Mouse (Mus musculus) neural tube, embryonic 14.5 days (tissue): ENCODE measurements around the gene Tmem238l. TPM values are rescaled to one million over a fixed set of nuclear protein-coding genes. Genes with fewer than 3 reads are reported as not detected.

Experiments used
- ATAC-seq: fragments of 200-750 bp; cut with Nextera tagmentation; 2 replicates; pipeline ENCODE4 v1.8.0; 2017; ENCODE audit warnings: low read depth, mild to moderate bottlenecking, moderate TSS enrichment, moderate library complexity
- H3K27ac ChIP-seq: fragments of 300-500 bp; sonication (generic); 2 replicates; pipeline ENCODE4 v1.5.1; 2014; ENCODE audit warnings: low read depth, mild to moderate bottlenecking, control low read depth, low read length, moderate library complexity, mixed read lengths
- H3K27me3 ChIP-seq: fragments of 300-500 bp; sonication (generic); 2 replicates; pipeline ENCODE4 v1.6.1; 2014; ENCODE audit warnings: low read length; ENCODE audit not compliant: control insufficient read depth, insufficient read depth
- H3K36me3 ChIP-seq: fragments of 300-500 bp; sonication (generic); 2 replicates; pipeline ENCODE4 v1.6.1; 2014; ENCODE audit warnings: low read length, mixed read lengths; ENCODE audit not compliant: control insufficient read depth, insufficient read depth
- H3K4me1 ChIP-seq: fragments of 300-500 bp; sonication (generic); 2 replicates; pipeline ENCODE4 v1.6.1; 2014; ENCODE audit warnings: low read length; ENCODE audit not compliant: control insufficient read depth, insufficient read depth
- H3K4me2 ChIP-seq: fragments of 300-500 bp; sonication (generic); 2 replicates; pipeline ENCODE4 v1.6.1; 2014; ENCODE audit warnings: mild to moderate bottlenecking, low read depth, low read length, control low read depth
- H3K4me3 ChIP-seq: fragments of 300-500 bp; sonication (generic); 2 replicates; pipeline ENCODE4 v1.5.1; 2014; ENCODE audit warnings: low read depth, low read length, control low read depth, mixed read lengths
- H3K9ac ChIP-seq: fragments of 300-500 bp; sonication (generic); replicated peaks from 2 replicates; pipeline ENCODE4 v1.6.1; 2014; ENCODE audit warnings: low read depth, mild to moderate bottlenecking, control low read depth, low read length, mixed read lengths
- H3K9me3 ChIP-seq: fragments of 300-500 bp; sonication (generic); 2 replicates; pipeline ENCODE4 v1.6.1; 2016; ENCODE audit warnings: low read length; ENCODE audit not compliant: control insufficient read depth
- WGBS: fragments of 180-500 bp; shearing (Covaris S2); extraction: QIAGEN DNeasy Blood & Tissue Kit; methylation state at CpG from one replicate; pipeline ENCODE4 v1.1.7; 2014; 5-methylcytosine and 5-hydroxymethylcytosine counted together
- polyA plus RNA-seq: library from polyadenylated mRNA; unstranded; fragments of >200 nt; fragmentation: Nextera tagmentation; extraction: Ambion mirVana; gene quantifications from 2 replicates; pipeline ENCODE4 v1.2.1, GENCODE M21; 2014

The Tmem238l gene
- polyA plus RNA-seq, 1 experiment from 2014 or later = not detected

DNA sequence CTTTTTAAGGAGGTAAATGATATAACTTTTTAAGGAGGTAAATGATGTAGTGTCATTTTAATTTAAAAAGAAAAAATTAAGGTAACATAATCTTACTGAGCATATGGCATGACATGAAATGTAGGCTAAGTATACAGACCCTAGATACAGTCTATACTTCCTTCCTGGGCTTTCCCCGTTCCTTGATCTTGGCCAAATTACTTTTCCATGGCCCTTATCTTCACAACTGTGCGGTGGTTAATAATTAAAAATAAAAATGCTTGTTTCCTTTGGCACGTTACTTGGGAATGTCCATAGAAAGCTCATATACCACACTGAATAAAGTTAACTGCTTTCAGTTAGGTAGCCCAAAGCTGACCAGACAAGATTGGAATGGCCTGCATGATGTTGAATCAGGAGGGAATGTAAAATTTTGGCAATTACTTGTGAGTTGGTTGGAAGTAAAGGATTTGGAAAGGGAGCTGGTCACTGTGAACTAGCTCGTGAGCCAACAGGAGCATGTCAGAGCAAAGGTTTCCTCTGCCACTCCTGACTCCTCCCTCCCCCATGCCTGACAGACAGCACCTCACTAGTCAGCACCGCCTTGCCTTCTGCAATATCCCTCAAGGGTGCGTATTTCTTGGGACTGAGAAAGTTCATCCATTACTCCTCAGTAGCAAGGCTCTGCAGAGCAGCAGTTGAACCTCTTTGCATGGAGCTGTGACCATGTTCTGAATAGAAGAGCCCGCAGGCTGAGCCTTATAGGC lies 21.8 kb upstream of the Tmem238l start:
- WGBS = 87% methylated on average over 7 of the region's 7 CpGs

DNA sequence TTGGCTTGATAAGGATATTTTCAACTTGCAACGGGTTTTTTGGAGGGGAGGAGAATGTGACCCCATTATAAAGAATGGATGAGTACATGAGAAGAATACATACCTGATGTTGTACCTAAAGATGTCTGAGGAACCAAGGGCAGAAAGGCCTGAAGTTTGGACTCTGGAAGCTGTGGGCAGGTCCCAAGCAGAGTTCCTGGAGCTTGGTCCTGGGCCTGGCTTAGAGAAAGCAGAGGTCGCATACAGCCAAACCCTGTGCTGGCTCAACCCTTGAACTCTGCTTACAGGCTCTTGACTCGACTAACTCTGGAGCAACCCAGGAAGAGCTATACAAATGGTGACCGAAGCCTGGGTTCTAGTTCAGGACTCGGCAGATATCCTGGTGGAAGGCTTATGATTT lies 14.4 kb upstream of the Tmem238l start:
- no peak overlapping the region for H3K9ac ChIP-seq
- H3K4me1 ChIP-seq = no peaks in the 10 kb centered on the region
- no peak for ATAC-seq
- H3K36me3 ChIP-seq = no peaks in the 10 kb centered on the region
- no peak overlapping the region for H3K27ac ChIP-seq
- no peaks in the 10 kb centered on the region for H3K27me3 ChIP-seq
- WGBS = 96% methylated on average over 5 of the region's 5 CpGs
- no peak overlapping the region for H3K4me3 ChIP-seq
- no peaks in the 10 kb centered on the region for H3K9me3 ChIP-seq
- H3K4me2 ChIP-seq = no peak overlapping the region

More for the DNA sequence above, 21.8 kb upstream of the Tmem238l start:
- Histone ChIP-seq H3K27ac (no peak overlapping the region), H3K4me3 (no peak overlapping the region), H3K9ac (no peak overlapping the region), H3K36me3 (no peaks in the 10 kb centered on the region), H3K4me1 (no peaks in the 10 kb centered on the region), H3K27me3 (no peaks in the 10 kb centered on the region), H3K9me3 (no peaks in the 10 kb centered on the region), H3K4me2 (no peak overlapping the region)
- ATAC-seq = no peak

DNA sequence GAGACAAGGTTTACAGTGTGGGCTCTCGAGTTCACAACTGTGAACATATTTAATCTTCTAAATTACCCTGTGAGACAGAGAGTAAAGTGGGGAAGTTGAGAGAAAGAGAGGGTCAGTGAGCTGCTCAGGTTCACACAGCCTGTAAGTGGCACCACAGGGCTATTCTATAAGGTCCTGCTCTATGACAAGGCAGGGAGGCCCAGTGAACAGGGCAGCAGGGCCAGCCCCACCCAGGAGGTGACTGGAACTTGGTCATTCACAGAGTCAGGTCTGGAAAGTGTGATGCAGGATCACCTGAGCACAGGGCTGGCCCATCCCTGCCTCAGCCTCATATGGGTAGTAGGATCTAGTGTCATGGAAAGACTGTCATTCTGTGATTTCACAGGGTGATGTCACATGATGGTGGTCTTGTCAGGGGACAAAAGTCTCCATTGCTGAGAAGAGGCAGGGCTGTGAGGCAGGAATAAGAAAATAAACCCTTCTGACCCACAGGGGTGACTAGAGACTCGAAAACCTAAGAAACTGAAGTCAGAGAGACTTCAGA lies 11.1 kb upstream of the Tmem238l start:
- no peak overlapping the region for H3K4me2 ChIP-seq
- no peaks in the 10 kb centered on the region for H3K9me3 ChIP-seq
- no peaks in the 10 kb centered on the region for H3K27me3 ChIP-seq
- no peak overlapping the region for H3K27ac ChIP-seq
- no peak overlapping the region for H3K9ac ChIP-seq
- H3K36me3 ChIP-seq = no peaks in the 10 kb centered on the region
- no peak for ATAC-seq
- no peak overlapping the region for H3K4me3 ChIP-seq
- 75% methylated on average over 2 of the region's 2 CpGs for WGBS
- H3K4me1 ChIP-seq = no peaks in the 10 kb centered on the region

DNA sequence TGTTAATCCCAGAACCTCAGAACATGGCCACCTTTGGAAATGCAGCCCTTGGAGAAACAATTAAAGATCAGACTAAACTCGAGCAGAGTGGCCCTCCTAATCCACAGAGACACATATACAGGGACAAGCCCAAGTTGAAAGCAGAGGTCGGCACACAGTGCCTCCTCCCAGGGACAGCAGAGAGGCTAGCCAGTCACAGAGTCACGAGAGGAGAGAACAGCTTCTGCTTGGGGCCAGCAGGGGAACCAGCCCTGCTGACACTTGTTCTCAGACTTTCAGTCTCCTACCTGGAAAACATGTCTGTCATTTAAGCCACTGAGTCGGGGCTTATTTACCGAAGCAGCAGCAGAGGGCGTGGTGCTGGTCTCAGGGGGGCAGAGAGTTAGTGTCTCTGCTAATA lies 9.9 kb upstream of the Tmem238l start:
- H3K9ac ChIP-seq = no peak overlapping the region
- ATAC-seq = no peak
- H3K27ac ChIP-seq = no peak overlapping the region
- WGBS = 81% methylated on average over 6 of the region's 6 CpGs
- H3K4me1 ChIP-seq = no peaks in the 10 kb centered on the region
- H3K9me3 ChIP-seq = no peaks in the 10 kb centered on the region
- no peak overlapping the region for H3K4me3 ChIP-seq
- H3K36me3 ChIP-seq = no peaks in the 10 kb centered on the region
- H3K27me3 ChIP-seq = no peaks in the 10 kb centered on the region
- H3K4me2 ChIP-seq = no peak overlapping the region

DNA sequence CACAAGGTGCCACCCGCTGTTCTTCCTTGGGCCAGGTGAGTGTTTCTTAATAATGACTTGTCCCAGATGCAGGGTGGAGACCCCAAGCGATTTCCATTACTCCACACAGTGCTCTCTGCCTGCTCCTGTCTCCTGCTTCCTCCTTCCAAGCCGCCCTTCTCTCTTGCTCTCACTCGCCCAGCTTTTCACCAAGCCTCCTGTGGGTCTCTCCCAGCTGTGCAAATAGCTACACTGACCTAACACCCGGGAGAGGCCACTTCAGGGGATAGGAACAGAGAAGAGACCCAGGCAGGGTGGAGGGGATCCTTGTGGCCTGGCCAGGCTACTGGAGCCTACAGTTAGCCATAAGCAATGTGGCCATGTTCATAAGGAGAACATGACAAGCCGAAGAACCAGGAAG lies 9.5 kb upstream of the Tmem238l start:
- Histone ChIP-seq H3K9ac (no peak overlapping the region), H3K27me3 (no peaks in the 10 kb centered on the region), H3K36me3 (no peaks in the 10 kb centered on the region), H3K4me1 (no peaks in the 10 kb centered on the region), H3K4me3 (no peak overlapping the region), H3K4me2 (no peak overlapping the region), H3K27ac (no peak overlapping the region), H3K9me3 (no peaks in the 10 kb centered on the region)
- no peak for ATAC-seq
- WGBS = 86% methylated on average over 6 of the region's 6 CpGs

DNA sequence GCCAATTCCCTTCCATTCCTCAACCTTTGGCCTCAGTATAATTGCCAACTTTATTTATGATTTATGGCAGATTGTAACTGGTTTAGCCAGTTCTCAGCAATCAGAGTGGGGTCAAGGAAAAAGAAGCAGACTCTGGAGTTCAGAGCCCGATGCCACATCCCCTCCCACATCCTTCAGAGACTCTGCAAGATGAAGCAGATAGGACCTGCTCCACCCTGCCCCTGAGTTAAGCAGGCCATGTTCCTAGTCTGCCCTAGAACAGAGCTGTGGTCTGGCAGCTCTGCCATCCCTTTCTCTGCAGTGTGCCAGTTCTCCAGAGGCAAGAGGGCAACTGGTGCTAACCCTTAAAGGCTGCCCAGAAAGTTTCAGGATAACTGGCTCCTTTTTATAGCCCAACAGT lies 4.4 kb downstream of the Tmem238l start:
- H3K4me3 ChIP-seq = no peak overlapping the region
- H3K9me3 ChIP-seq = no peaks in the 10 kb centered on the region
- WGBS = 79% methylated on average over 1 of the region's 1 CpGs
- H3K27me3 ChIP-seq = no peaks in the 10 kb centered on the region
- no peaks in the 10 kb centered on the region for H3K4me1 ChIP-seq
- no peak for ATAC-seq
- H3K4me2 ChIP-seq = no peak overlapping the region
- H3K36me3 ChIP-seq = no peaks in the 10 kb centered on the region
- no peak overlapping the region for H3K27ac ChIP-seq
- no peak overlapping the region for H3K9ac ChIP-seq

DNA sequence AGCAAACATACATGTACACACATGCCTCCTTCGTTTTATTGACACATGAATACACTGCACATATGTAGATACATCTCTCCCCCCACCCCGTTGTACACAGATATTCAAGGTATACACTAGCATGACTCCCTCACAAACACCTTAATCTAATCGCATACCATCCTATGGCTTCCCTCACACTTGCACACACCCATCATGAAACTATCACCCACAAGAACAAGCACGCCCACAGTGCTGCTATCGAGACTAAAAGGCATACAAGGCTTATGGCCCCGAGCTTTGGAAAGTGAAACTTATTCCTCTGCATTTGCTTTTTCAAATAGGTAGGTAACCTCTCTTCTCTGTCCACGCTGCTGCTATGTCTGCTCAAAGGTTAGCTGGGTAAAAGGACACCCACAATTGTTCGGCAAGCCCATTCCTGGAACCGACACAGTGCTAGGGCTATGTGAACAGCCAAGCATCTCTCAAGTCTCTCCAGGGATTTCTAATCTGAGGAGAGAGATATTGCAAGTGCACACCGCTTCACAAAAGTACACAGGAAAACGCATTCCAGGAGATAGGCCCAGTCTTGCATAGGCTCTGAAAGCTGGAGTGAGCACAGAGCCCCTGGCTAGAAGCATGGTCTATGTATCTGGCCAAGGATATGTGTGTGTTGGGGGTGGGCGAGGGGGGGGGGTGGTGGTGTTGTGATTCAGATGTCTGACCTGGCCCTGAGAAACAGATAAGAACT lies 5.2 kb downstream of the Tmem238l start:
- Histone ChIP-seq H3K4me3 (no peak overlapping the region), H3K36me3 (no peaks in the 10 kb centered on the region), H3K27me3 (no peaks in the 10 kb centered on the region), H3K4me1 (no peaks in the 10 kb centered on the region), H3K4me2 (no peak overlapping the region), H3K9me3 (no peaks in the 10 kb centered on the region), H3K9ac (no peak overlapping the region), H3K27ac (no peak overlapping the region)
- ATAC-seq = no peak
- WGBS = 87% methylated on average over 12 of the region's 12 CpGs

DNA sequence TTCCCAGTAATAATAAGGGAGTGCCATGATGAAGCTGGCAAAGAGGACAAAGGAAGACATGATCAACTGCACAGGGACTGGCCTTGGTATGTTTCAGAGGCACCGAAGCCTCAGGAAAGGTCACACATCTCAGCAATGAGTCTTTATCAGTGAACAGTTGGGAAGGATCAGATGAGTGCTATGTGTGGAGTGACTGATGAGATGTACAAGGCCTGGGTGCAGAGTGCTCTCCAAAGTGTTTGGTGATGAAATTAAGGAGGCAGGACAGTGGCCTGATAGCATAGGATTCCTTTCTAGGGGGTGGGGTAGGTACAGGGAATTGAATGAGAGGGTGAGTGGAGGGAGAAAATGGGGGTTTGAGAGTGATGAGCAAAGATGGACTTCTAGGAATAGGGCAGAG lies 7.0 kb downstream of the Tmem238l start:
- Histone ChIP-seq H3K27ac (no peak overlapping the region), H3K4me2 (no peak overlapping the region), H3K4me3 (no peak overlapping the region), H3K9ac (no peak overlapping the region), H3K4me1 (no peaks in the 10 kb centered on the region), H3K27me3 (no peaks in the 10 kb centered on the region), H3K36me3 (no peaks in the 10 kb centered on the region), H3K9me3 (no peaks in the 10 kb centered on the region)
- no peak for ATAC-seq
- WGBS = 96% methylated on average over 1 of the region's 1 CpGs

DNA sequence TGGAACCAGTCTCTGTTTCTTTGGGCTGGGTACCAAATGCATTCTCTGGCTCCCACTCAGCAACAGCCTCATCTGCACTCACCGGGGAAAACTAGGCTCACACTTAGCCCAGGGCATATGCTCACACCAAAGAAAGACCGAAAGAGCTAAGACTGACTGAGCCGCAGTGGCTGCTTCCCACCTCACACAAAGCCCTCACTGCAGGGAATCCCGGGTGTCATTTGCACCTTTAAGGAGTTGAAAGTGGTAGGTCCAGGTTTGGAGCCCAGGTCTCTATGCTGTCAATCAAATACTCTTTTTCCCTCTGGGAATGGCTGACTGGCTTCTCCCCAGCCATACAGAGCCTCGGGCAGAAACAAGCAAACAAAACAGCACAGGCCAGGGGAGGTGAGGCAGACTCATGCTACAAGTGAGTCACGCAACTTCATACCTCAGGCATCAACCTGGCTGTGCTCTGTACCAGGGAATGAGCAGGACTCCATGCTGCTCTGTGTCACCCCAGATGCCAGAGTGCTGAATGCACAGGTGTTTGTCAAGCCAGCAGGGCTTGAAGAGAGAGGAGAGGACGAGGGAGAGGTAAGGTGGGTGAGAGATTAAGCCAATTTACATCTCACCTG lies 10.2 kb downstream of the Tmem238l start:
- Histone ChIP-seq H3K4me2 (no peak overlapping the region), H3K4me3 (no peak overlapping the region), H3K4me1 (no peaks in the 10 kb centered on the region), H3K27ac (no peak overlapping the region), H3K27me3 (no peaks in the 10 kb centered on the region), H3K36me3 (no peaks in the 10 kb centered on the region), H3K9ac (no peak overlapping the region), H3K9me3 (no peaks in the 10 kb centered on the region)
- ATAC-seq = no peak
- 22% methylated on average over 7 of the region's 7 CpGs for WGBS
